Mouse (Mus musculus) heart, embryonic 15.5 days (tissue): ENCODE results near the gene Eif3b. TPM values are rescaled to one million over a fixed set of nuclear protein-coding genes. Genes with fewer than 3 reads are reported as not detected.

ENCODE experiments used
- ATAC-seq: fragments of 200-750 bp; cut with Nextera tagmentation; replicated peaks from 2 replicates; pipeline ENCODE4 v1.8.0; 2017; ENCODE audit warnings: low read depth, moderate TSS enrichment; ENCODE audit not compliant: insufficient number of reproducible peaks, insufficient read depth, low FRiP score
- H3K27ac ChIP-seq: fragments of 300-500 bp; sonication (generic); 2 replicates; pipeline ENCODE4 v1.5.1; 2015; ENCODE audit warnings: mild to moderate bottlenecking, inconsistent platforms
- H3K27me3 ChIP-seq: fragments of 300-500 bp; sonication (generic); 2 replicates; pipeline ENCODE4 v1.6.1; 2015; ENCODE audit warnings: inconsistent platforms
- H3K36me3 ChIP-seq: fragments of 300-500 bp; sonication (generic); 2 replicates; pipeline ENCODE4 v1.6.1; 2015; ENCODE audit warnings: mild to moderate bottlenecking, inconsistent platforms
- H3K4me1 ChIP-seq: fragments of 300-500 bp; sonication (generic); replicated peaks from 2 replicates; pipeline ENCODE4 v1.6.1; 2015; ENCODE audit warnings: inconsistent platforms
- H3K4me2 ChIP-seq: fragments of 300-500 bp; sonication (generic); 2 replicates; pipeline ENCODE4 v1.6.1; 2015; ENCODE audit warnings: inconsistent platforms, mild to moderate bottlenecking, moderate library complexity
- H3K4me3 ChIP-seq: fragments of 300-500 bp; sonication (generic); 2 replicates; pipeline ENCODE4 v1.5.1; 2015; ENCODE audit warnings: mild to moderate bottlenecking, inconsistent platforms
- H3K9ac ChIP-seq: fragments of 300-500 bp; sonication (generic); 2 replicates; pipeline ENCODE4 v1.6.1; 2015; ENCODE audit warnings: mild to moderate bottlenecking, inconsistent platforms
- H3K9me3 ChIP-seq: fragments of 300-500 bp; sonication (generic); replicated peaks from 2 replicates; pipeline ENCODE4 v1.6.1; 2016; ENCODE audit warnings: inconsistent platforms
- WGBS: fragments of 180-500 bp; shearing (Covaris S2); methylation state at CpG from one replicate; pipeline ENCODE4 v1.1.7; 2015; ENCODE audit warnings: mixed read lengths; 5-methylcytosine and 5-hydroxymethylcytosine counted together
- microRNA-seq: library from miRNA; unstranded; fragments of <30 nt; microRNA quantifications from one replicate; pipeline ENCODE4, GENCODE M21; 2016
- polyA plus RNA-seq: library from polyadenylated mRNA; unstranded; fragments of >200 nt; fragmentation: Nextera tagmentation; extraction: Ambion mirVana; gene quantifications from 2 replicates; pipeline ENCODE4 v1.2.1, GENCODE M21; 2015

Gene Eif3b
- polyA plus RNA-seq, 1 experiment from 2014 or later = 68.9 TPM

DNA sequence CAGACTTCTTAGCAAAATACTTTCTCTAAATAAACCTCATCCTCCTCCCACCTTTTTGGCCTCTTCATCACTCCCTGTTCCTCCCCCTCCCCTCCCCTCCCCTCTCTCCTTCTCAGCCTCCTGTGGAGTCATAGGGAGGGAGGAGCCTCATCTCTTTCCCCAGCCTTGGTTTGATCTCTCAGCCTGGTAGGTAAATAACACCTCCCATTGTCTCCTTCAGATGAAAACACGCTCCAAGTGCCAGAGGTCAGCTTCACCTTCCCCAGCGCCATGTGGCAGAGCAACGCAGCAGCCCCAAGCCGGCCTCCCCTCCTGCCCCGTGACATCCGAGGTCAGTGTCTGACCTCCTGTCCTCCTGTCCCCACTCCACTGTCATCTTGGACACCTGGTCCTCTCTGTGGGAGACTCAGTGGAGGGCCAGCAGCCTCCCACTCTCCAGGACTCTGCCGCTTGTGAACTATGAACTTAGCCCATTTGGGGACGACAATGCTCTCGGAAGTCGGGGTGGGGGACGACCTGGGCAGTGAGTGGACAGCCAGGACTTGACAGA, 73.6 kb downstream of the Eif3b start:
- no peak for ATAC-seq
- no peak overlapping the region for H3K4me3 ChIP-seq
- no peak overlapping the region for H3K9ac ChIP-seq
- H3K27me3 ChIP-seq = 0 out of 2 replicates have a peak, but pooled peaks cover 8% of the 10 kb centered on the region
- no peaks in the 10 kb centered on the region for H3K4me1 ChIP-seq
- H3K27ac ChIP-seq = no peak overlapping the region
- H3K4me2 ChIP-seq = no peak overlapping the region
- no peaks in the 10 kb centered on the region for H3K9me3 ChIP-seq
- H3K36me3 ChIP-seq = no peaks in the 10 kb centered on the region
- 28% methylated on average over 11 of the region's 11 CpGs for WGBS

Small RNA genes within 50 kb of the gene (microRNA-seq; reads per million reads assigned to microRNA genes)
- gene Mir7038 = not detected

Other genes with a start within 250 kb of the Eif3b start
- 20.6 and 29.4 TPM in 2 replicates for gene Mad1l1, start 97.8 kb upstream of the Eif3b start, polyA plus RNA-seq
- 22.4 and 28.3 TPM in 2 replicates for gene Nudt1, start 97.7 kb upstream of the Eif3b start, polyA plus RNA-seq
- gene Mrm2, start 87.4 kb upstream of the Eif3b start, polyA plus RNA-seq = 13.5 and 15.7 TPM in 2 replicates
- 14.8 and 17.5 TPM in 2 replicates for gene Snx8, start 30.1 kb upstream of the Eif3b start, polyA plus RNA-seq
- gene Gm4869, start 26.3 kb downstream of the Eif3b start, polyA plus RNA-seq = 0.09 TPM in 1 of 2 replicates, not detected in the other
- gene Chst12, start 86.2 kb downstream of the Eif3b start, polyA plus RNA-seq = 12.2 and 17.4 TPM in 2 replicates
- 1.1 TPM in 1 of 2 replicates, not detected in the other for gene Grifin, start 145.7 kb downstream of the Eif3b start, polyA plus RNA-seq
- gene Lfng, start 188.0 kb downstream of the Eif3b start, polyA plus RNA-seq = 5.0 and 7.9 TPM in 2 replicates
- gene Ttyh3, start 229.7 kb downstream of the Eif3b start, polyA plus RNA-seq = 20.3 and 28.9 TPM in 2 replicates